Mouse (Mus musculus): ENCODE results near the gene Dpp4.

Dpp4 gene

DNA sequence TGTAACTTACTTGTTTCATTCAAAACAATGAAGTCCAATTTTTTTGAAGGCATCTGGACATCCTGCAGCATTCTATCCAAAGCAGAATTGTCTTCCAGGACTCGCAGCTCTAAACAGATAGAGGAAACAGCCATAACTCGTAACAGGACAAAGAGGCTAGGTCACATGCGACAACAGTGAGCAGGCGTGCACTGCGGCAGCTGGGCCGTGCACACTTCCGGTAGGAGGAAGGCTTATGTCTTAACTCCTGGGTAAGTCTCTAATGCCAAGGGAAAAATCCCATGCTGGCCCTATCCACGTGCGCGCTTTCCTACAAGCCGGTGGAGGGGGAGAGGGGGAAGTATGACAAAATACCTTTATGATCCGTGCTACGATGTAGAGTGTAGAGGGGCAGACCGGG lies 55.4 kb downstream of the Dpp4 start:
- DNase-seq, result no peak

DNA sequence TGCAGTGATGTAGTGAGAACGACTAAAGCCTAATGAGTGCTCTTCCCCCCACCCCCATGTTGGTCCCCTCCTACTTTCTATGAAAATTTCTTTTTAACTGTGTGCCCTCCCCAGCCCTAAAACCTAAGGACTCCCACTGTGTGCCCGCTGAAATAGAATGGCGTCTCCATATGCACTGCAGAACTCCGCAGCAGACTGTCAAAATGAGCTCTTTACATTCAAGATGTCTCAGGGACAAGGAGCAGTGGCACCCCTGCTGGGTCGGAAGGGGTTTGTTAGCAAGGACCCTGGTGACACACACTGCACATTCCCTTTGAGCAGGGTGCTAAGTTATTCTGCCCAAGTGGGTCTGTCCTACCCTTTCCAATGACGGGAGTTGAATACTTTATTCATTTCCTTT lies 56.3 kb downstream of the Dpp4 start:
- DNase-seq, result peak; percentile 9

DNA sequence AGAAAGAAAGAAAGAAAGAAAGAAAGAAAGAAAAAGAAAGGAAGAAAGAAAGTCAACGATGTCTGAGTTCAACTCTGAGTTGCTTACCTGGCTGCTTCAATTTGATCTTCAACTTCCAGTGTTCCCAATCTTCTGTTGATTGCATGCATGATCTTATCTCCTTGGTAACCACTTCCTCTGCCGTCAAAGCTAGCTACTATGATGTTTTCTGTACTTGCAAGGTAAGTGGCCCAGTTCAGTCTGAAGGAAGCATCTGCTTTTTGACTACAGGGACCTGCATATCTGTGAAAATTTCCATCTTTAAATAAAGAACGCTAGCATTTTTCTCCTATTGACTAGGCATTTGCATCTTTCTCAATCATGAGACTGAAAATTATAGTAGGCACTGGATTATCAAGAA lies 60.0 kb downstream of the Dpp4 start:
- DNase-seq, result no peak

- no peak for DNase-seq
These were observed 64.3 kb downstream of the Dpp4 start for GRCm38 (mm10) chr2:62347762-62348161.

DNA sequence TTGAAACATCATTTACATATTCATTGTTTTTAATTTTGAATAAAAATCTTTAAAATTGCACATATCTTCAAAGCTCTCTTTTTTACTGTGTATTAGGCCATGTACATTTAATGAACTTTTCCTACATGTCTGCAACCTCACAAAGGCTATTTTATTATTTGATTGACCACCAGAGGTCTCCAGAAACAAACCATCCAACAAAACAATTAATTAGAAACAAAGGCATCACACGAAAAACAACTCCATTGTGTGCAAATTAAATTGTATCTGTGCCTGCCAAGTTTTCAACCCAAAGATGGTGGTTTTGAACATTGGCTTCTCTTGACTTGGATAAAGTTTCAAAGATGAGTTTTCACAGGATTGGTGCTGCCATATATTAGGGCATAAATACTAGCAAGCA lies 65.3 kb downstream of the Dpp4 start:
- no peak for DNase-seq

- DNase-seq, result no peak
These were observed 67.7 kb downstream of the Dpp4 start for GRCm38 (mm10) chr2:62344367-62344766.

- no peak for DNase-seq
These were observed 70.3 kb downstream of the Dpp4 start for GRCm38 (mm10) chr2:62341734-62342128.

- DNase-seq, result no peak
These were observed 70.8 kb downstream of the Dpp4 start for GRCm38 (mm10) chr2:62341061-62341733.

DNA sequence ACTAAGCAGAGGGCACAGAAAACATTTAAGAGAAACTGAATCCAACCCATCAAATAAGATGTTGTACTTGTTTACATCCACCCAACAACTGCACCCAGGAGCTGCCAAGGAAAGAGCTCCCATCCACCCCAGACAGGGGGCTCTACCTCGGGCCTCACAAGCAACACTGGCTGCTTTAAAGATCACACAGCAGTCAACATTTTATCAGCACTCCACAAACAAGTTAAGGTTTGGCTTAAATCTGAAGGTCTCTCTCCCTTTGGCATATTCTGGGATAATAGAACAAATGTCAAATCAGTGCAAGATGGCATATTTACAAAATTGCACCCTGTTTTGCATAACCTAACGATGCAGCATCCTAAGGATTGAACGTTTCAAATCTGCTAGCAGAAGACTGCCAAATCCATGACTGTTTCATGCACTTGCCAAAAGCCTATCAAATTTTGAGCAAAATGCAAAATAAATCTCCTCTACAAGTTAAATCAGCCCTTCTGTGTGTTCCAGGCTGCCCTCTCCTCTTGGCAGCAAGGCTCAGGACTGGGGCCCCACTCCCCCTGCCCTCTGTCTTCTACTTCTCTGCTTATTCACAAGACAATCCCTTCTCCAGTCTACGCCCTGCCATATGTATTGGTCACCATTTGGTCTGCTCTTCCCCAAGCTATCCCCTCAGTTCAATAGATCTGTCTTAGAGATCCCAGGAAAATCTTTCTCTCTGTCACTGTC lies 72.6 kb downstream of the Dpp4 start:
- DNase-seq, result no peak

DNA sequence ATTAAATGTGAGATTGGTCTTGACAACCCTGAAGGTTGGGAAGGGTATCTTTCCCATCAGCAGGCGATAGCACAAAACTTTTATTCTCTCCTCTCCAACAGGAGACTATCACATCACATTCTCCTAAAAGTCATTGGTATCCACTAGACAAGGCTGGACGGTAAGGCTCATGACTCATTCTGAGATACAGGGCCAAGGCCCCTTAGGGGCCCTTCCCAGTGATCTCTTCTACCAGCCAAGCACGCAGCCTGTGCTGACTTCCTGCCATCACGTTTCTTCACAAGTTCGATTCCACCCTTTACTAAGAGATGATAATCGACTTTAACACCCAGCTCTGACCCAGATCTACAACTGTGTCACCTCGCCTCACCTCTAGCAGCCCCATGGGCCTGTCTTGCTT lies 74.9 kb downstream of the Dpp4 start:
- no peak for DNase-seq

- no peak for DNase-seq
These were observed 77.4 kb downstream of the Dpp4 start for GRCm38 (mm10) chr2:62334397-62335243.

DNA sequence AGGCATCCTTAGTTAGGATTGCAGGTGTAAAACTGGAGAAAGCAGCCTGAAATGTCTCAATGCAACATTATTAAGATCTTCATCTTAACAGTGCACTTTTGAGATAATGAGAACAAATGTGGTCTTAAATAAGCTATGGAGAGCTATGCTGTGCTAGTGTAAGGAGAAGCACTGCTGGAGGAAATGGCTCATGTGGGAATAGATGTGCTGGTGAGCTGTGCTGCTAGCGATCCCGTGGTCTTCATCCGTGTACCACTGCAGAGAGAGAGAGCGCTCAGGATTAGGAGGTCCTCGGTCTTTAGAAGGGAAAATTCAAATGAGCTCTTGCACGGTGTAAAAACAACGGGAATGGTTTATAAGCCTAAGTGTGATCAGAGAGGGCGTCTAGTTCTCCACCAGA lies 79.6 kb downstream of the Dpp4 start:
- no peak for DNase-seq

- no peak for DNase-seq
These were observed 80.1 kb downstream of the Dpp4 start for GRCm38 (mm10) chr2:62331913-62332312.

DNA sequence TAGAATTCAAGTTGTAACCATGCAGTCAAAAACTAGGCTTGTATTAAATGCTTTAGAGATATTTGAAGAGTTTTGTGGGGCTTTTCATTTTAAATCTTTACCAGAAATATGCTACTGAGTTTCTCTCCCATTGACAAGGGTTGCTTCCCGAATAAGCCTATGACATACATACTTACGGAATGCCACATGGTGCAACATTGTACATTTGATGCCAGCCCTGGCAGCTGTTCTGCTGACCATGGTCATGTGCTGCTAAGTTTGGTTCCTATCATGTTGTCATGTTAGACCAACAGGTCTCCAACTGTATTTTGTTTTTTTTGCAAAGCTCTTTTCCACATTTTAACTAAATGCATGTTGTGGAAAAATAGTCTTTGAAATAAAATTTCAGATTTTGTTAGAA lies 86.6 kb downstream of the Dpp4 start:
- no peak for DNase-seq

DNA sequence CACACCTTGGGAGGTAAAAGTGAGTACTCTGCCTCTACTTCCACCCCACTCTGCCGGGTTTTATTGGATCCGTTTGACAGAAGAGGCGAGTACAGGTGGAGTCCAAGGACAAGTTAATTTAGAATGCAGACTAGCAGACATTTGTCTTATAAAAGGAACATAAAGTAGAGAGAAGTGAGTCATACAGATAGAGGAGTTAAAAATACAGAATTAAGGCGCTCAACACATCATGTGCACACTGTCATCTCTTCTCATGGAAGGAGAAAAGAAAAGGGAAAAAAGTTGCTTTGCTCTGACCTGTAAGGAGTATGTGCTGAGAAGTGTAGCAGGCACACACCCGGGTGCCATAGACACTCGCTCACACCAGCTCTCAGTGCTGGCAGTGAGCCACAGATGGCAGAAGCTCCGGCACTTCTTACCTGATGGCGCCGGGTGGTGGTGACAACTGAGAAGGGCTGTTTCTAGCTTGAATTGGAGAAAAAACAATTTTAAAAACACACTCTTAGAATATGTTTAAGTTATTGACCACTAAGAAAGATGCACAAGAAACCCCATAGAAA lies 88.9 kb downstream of the Dpp4 start:
- no peak for DNase-seq

GRCm38 (mm10) chr2:62319489-62319888 lies 92.5 kb downstream of the Dpp4 start:
- no peak for DNase-seq

- no peak for DNase-seq
These were observed 95.1 kb downstream of the Dpp4 start for GRCm38 (mm10) chr2:62316930-62317329.

GRCm38 (mm10) chr2:62307477-62307876 lies 104.6 kb downstream of the Dpp4 start:
- no peak for DNase-seq

- DNase-seq, result no peak
These were observed 105.1 kb downstream of the Dpp4 start for GRCm38 (mm10) chr2:62306978-62307377.

- DNase-seq, result no peak
These were observed 110.3 kb downstream of the Dpp4 start for GRCm38 (mm10) chr2:62301716-62302115.

- DNase-seq, result no peak
These were observed 118.2 kb downstream of the Dpp4 start for GRCm38 (mm10) chr2:62293846-62294245.

DNA sequence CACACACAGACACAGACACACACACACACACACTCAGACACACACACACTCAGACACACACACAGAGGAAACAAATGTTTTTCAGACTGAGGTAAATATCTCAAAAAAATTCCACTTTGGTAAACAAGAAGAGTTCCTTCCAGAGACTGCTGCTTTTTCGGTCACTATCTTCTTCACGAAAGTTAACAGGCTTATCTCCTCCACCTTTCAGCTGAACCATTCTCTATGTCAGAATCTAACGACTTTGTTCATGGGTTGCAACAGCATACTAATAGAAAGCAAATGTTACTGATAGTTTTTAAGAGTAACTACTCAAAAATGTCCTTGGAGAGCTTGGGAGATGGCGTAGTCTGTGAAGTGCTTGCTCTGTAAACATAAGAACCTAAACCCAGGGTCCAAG lies 124.5 kb downstream of the Dpp4 start:
- DNase-seq, result no peak

GRCm38 (mm10) chr2:62285847-62286246 lies 126.2 kb downstream of the Dpp4 start:
- DNase-seq, result peak; percentile 8

- no peak for DNase-seq
These were observed 127.0 kb downstream of the Dpp4 start for GRCm38 (mm10) chr2:62285026-62285425.
